Mouse (Mus musculus) neural tube, embryonic 15.5 days (tissue): Measurements from ENCODE around the gene Aldh5a1. TPM values are rescaled to one million over a fixed set of nuclear protein-coding genes. Genes with fewer than 3 reads are reported as not detected.

ENCODE experiments used
- ATAC-seq: fragments of 200-750 bp; cut with Nextera tagmentation; 2 replicates; pipeline ENCODE4 v1.8.0; 2017; ENCODE audit warnings: mild to moderate bottlenecking, moderate TSS enrichment, moderate library complexity; ENCODE audit not compliant: low FRiP score
- H3K27ac ChIP-seq: fragments of 300-500 bp; sonication (generic); replicated peaks from 2 replicates; pipeline ENCODE4 v1.5.1; 2015; ENCODE audit warnings: mild to moderate bottlenecking, inconsistent platforms
- H3K27me3 ChIP-seq: fragments of 300-500 bp; sonication (generic); replicated peaks from 2 replicates; pipeline ENCODE4 v1.6.1; 2015; ENCODE audit warnings: inconsistent platforms
- H3K36me3 ChIP-seq: fragments of 300-500 bp; sonication (generic); 2 replicates; pipeline ENCODE4 v1.6.1; 2015; ENCODE audit warnings: inconsistent platforms
- H3K4me1 ChIP-seq: fragments of 300-500 bp; sonication (generic); 2 replicates; pipeline ENCODE4 v1.6.1; 2015; ENCODE audit warnings: inconsistent platforms
- H3K4me2 ChIP-seq: fragments of 300-500 bp; sonication (generic); 2 replicates; pipeline ENCODE4 v1.6.1; 2015; ENCODE audit warnings: inconsistent platforms, mild to moderate bottlenecking, moderate library complexity
- H3K4me3 ChIP-seq: fragments of 300-500 bp; sonication (generic); replicated peaks from 2 replicates; pipeline ENCODE4 v1.5.1; 2015; ENCODE audit warnings: mild to moderate bottlenecking, inconsistent platforms
- H3K9ac ChIP-seq: fragments of 300-500 bp; sonication (generic); replicated peaks from 2 replicates; pipeline ENCODE4 v1.6.1; 2015; ENCODE audit warnings: mild to moderate bottlenecking, inconsistent platforms
- H3K9me3 ChIP-seq: fragments of 300-500 bp; sonication (generic); replicated peaks from 2 replicates; pipeline ENCODE4 v1.6.1; 2016; ENCODE audit warnings: inconsistent platforms
- WGBS: fragments of 180-500 bp; shearing (Covaris S2); methylation state at CpG from one replicate; pipeline ENCODE4 v1.1.7; 2015; ENCODE audit warnings: mixed read lengths; 5-methylcytosine and 5-hydroxymethylcytosine counted together
- polyA plus RNA-seq: library from polyadenylated mRNA; unstranded; fragments of >200 nt; fragmentation: Nextera tagmentation; extraction: Ambion mirVana; gene quantifications from 2 replicates; pipeline ENCODE4 v1.2.1, GENCODE M21; 2015

The Aldh5a1 gene
- polyA plus RNA-seq, 1 experiment from 2014 or later: 16.3 TPM

- Histone ChIP-seq H3K9me3 (no peaks in the 10 kb centered on the region), H3K4me3 (no peak overlapping the region)
Observed at GRCm38 (mm10) chr13:24933199-24933598, 4.3 kb downstream of the Aldh5a1 start.

GRCm38 (mm10) chr13:24930591-24930990 lies 6.9 kb downstream of the Aldh5a1 start:
- no peak overlapping the region for H3K4me2 ChIP-seq
- no peak for ATAC-seq
- H3K36me3 ChIP-seq: peaks cover 4% of the 10 kb centered on the region; the same call in 1 of the 2 replicates
- no peak overlapping the region for H3K9ac ChIP-seq
- peaks cover 7% of the 10 kb centered on the region; the same call in 1 of the 2 replicates for H3K4me1 ChIP-seq
- H3K4me3 ChIP-seq: no peak overlapping the region
- no peaks in the 10 kb centered on the region for H3K9me3 ChIP-seq
- no peaks in the 10 kb centered on the region for H3K27me3 ChIP-seq
- H3K27ac ChIP-seq: no peak overlapping the region

More at GRCm38 (mm10) chr13:24933199-24933598, 4.3 kb downstream of the Aldh5a1 start:
- no peak overlapping the region for H3K27ac ChIP-seq
- peaks cover 27% of the 10 kb centered on the region for H3K4me1 ChIP-seq
- H3K4me2 ChIP-seq: no peak overlapping the region
- no peaks in the 10 kb centered on the region for H3K27me3 ChIP-seq
- 93% methylated on average over 7 of the region's 7 CpGs for WGBS
- H3K9ac ChIP-seq: no peak overlapping the region
- no peak for ATAC-seq
- H3K36me3 ChIP-seq: no peaks in the 10 kb centered on the region

- H3K9me3 ChIP-seq: no peaks in the 10 kb centered on the region
- H3K4me2 ChIP-seq: no peak overlapping the region
- H3K27me3 ChIP-seq: no peaks in the 10 kb centered on the region
- H3K36me3 ChIP-seq: peaks cover 49% of the 10 kb centered on the region
- no peak for ATAC-seq
- no peaks in the 10 kb centered on the region for H3K4me1 ChIP-seq
- H3K9ac ChIP-seq: no peak overlapping the region
- H3K27ac ChIP-seq: no peak overlapping the region
- H3K4me3 ChIP-seq: no peak overlapping the region
- WGBS: 89% methylated on average over 5 of the region's 5 CpGs
Observed at GRCm38 (mm10) chr13:24923991-24924390, 13.5 kb downstream of the Aldh5a1 start.

DNA sequence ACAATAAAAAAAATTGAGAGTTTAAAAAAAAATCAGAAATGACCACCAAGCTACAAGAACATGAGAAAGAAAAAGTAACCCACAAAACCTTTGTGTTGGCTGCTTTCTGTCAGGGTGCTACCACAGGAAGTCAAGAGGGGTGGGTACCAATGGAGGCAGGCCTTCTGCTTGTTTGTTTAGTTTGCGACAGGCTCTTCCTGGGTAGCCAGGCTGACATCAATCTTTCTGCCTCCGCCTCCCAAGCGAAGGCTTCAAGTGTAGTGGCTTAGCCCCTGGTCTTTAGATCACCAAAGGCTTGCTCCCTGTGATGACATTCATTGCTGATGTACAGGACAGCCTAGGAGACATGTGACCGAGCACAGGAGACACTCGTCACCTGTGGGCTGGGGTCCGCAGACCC lies 16.2 kb downstream of the Aldh5a1 start:
- Histone ChIP-seq H3K27ac (no peak overlapping the region), H3K9ac (no peak overlapping the region), H3K4me1 (no peaks in the 10 kb centered on the region), H3K36me3 (peaks cover 69% of the 10 kb centered on the region), H3K4me2 (no peak overlapping the region), H3K27me3 (no peaks in the 10 kb centered on the region), H3K4me3 (no peak overlapping the region), H3K9me3 (no peaks in the 10 kb centered on the region)
- WGBS: 87% methylated on average over 6 of the region's 6 CpGs
- no peak for ATAC-seq

GRCm38 (mm10) chr13:24920333-24920977 lies 17.0 kb downstream of the Aldh5a1 start:
- no peak overlapping the region for H3K4me2 ChIP-seq
- H3K4me3 ChIP-seq: no peak overlapping the region
- WGBS: 30% methylated on average over 5 of the region's 5 CpGs
- H3K27ac ChIP-seq: no peak overlapping the region
- H3K4me1 ChIP-seq: no peaks in the 10 kb centered on the region
- no peak overlapping the region for H3K9ac ChIP-seq
- H3K27me3 ChIP-seq: no peaks in the 10 kb centered on the region
- peak; percentile 79; the same call in 1 of the 2 replicates for ATAC-seq
- peaks cover 72% of the 10 kb centered on the region for H3K36me3 ChIP-seq
- H3K9me3 ChIP-seq: no peaks in the 10 kb centered on the region

GRCm38 (mm10) chr13:24915831-24916230 lies 21.6 kb downstream of the Aldh5a1 start:
- no peak overlapping the region for H3K9ac ChIP-seq
- H3K4me2 ChIP-seq: no peak overlapping the region
- ATAC-seq: no peak
- H3K4me1 ChIP-seq: no peaks in the 10 kb centered on the region
- WGBS: 79% methylated on average over 13 of the region's 13 CpGs
- peaks cover 66% of the 10 kb centered on the region for H3K36me3 ChIP-seq
- no peak overlapping the region for H3K27ac ChIP-seq
- no peaks in the 10 kb centered on the region for H3K9me3 ChIP-seq
- no peak overlapping the region for H3K4me3 ChIP-seq
- H3K27me3 ChIP-seq: no peaks in the 10 kb centered on the region

DNA sequence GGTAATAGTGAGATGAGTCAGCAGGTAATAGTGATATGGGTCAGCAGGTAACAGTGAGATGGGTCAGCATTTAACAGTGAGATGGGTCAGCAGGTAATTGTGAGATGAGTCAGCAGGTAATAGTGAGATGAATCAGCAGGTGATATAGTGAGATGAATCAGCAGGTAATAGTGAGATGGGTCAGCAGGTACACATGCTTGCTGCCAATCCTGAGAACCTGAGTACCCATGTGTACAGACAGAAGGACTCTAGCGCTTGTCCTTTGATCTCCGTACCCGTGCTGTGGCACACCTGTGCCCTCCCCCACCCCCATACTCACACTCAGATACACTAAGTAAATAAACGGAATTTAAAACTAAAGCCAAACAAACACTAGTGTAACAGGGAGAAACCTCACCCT lies 22.5 kb downstream of the Aldh5a1 start:
- no peak for ATAC-seq
- Histone ChIP-seq H3K4me1 (no peaks in the 10 kb centered on the region), H3K4me2 (no peak overlapping the region), H3K27me3 (no peaks in the 10 kb centered on the region), H3K36me3 (peaks cover 75% of the 10 kb centered on the region), H3K4me3 (no peak overlapping the region), H3K27ac (no peak overlapping the region), H3K9me3 (no peaks in the 10 kb centered on the region), H3K9ac (no peak overlapping the region)
- 92% methylated on average over 4 of the region's 4 CpGs for WGBS

- ATAC-seq: no peak
- H3K36me3 ChIP-seq: peaks cover 70% of the 10 kb centered on the region
- no peak overlapping the region for H3K4me2 ChIP-seq
- H3K4me3 ChIP-seq: no peak overlapping the region
- no peak overlapping the region for H3K9ac ChIP-seq
- WGBS: 96% methylated on average over 7 of the region's 7 CpGs
- no peaks in the 10 kb centered on the region for H3K9me3 ChIP-seq
- H3K27ac ChIP-seq: no peak overlapping the region
- no peaks in the 10 kb centered on the region for H3K4me1 ChIP-seq
- no peaks in the 10 kb centered on the region for H3K27me3 ChIP-seq
Observed at GRCm38 (mm10) chr13:24913576-24913975, 23.9 kb downstream of the Aldh5a1 start.

DNA sequence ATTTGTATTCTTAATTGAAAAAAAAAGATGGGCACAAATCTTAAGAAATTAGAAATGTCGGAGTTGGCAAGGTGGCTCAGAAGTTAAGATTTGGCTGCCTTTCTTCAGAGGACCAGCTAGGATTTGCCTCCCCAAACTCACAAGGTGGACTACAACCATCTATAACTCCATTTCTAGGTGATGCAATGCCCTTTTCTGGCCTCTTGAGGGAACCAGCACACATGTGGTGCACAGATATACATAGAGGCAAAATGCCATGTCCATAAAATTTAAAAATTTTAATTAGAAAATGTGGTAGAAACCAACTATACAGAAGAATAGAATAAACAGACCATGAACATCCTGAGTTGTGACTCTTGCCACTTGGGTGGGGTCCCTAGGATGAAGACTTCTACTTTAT lies 28.3 kb downstream of the Aldh5a1 start:
- Histone ChIP-seq H3K36me3 (peaks cover 33% of the 10 kb centered on the region), H3K27ac (no peak overlapping the region), H3K4me1 (no peaks in the 10 kb centered on the region), H3K9ac (no peak overlapping the region), H3K9me3 (no peaks in the 10 kb centered on the region), H3K4me3 (no peak overlapping the region), H3K4me2 (no peak overlapping the region), H3K27me3 (no peaks in the 10 kb centered on the region)
- no peak for ATAC-seq
- 95% methylated on average over 1 of the region's 1 CpGs for WGBS

DNA sequence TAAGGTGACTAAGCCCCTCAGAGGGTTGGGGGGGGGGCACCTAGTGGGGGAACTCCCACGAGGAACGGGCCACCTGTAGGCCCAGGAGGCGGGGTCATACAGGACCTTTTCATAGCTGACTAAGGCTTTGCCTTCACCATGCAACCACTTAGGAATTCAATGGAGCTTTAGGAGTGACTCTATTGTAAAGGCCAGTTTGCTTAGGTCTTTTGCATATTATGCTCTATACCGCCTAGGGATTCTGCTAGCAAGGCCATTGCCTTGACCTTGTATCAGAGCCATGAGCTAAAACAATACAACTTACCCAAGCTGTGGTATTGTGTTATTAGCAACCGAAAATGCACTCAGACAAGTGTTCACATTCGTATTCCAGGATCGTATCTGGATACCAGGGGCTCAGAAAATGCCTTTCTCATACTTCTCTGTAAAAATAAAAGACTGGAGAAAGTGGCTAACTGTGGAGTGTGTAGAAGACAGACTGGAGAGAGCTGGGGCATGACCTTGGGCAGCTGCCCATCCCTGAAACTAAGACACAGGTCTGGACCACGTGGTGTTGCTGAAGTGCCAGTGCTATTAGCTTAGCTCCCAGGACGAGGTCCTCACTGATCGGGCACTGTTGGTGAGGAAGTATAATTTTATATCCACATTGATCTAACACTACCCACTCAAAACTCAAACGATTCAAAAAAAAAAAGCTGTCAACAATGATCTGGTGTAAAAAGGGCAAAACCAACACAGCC lies 30.5 kb downstream of the Aldh5a1 start:
- WGBS: 78% methylated on average over 11 of the region's 11 CpGs
- ATAC-seq: no peak

GRCm38 (mm10) chr13:24905422-24905821 lies 32.0 kb downstream of the Aldh5a1 start:
- 89% methylated on average over 12 of the region's 12 CpGs for WGBS
- no peaks in the 10 kb centered on the region for H3K9me3 ChIP-seq
- no peak overlapping the region for H3K4me2 ChIP-seq
- no peak overlapping the region for H3K27ac ChIP-seq
- H3K27me3 ChIP-seq: no peaks in the 10 kb centered on the region
- no peak overlapping the region for H3K9ac ChIP-seq
- no peak overlapping the region for H3K4me3 ChIP-seq
- H3K36me3 ChIP-seq: peaks cover 11% of the 10 kb centered on the region
- ATAC-seq: no peak
- H3K4me1 ChIP-seq: no peaks in the 10 kb centered on the region

More for the DNA sequence above, 30.5 kb downstream of the Aldh5a1 start:
- no peak overlapping the region for H3K27ac ChIP-seq
- no peaks in the 10 kb centered on the region for H3K4me1 ChIP-seq
- H3K9me3 ChIP-seq: no peaks in the 10 kb centered on the region
- H3K36me3 ChIP-seq: peaks cover 21% of the 10 kb centered on the region
- H3K4me3 ChIP-seq: no peak overlapping the region
- no peak overlapping the region for H3K9ac ChIP-seq
- no peaks in the 10 kb centered on the region for H3K27me3 ChIP-seq
- H3K4me2 ChIP-seq: no peak overlapping the region

DNA sequence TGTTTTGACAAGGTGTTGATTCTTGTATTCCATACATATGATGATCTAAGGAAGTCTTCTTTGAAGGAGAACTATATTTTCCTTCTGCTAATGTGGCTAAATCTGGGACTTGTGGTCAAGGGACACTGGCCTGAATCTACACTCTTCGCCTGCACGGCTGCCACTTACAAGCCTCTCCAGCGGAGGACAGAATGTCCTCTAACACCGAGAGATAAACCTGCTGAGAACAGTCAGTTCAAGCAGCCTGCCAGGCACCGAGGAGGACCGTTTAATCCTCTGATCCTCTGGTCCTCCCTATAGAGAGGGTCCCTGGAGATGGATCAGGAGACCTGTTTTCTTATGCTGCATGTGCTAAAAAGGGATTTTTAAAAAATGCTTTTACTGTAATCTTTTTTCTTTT lies 34.0 kb downstream of the Aldh5a1 start:
- Histone ChIP-seq H3K36me3 (peaks cover 11% of the 10 kb centered on the region), H3K4me3 (no peak overlapping the region), H3K9ac (no peak overlapping the region), H3K9me3 (no peaks in the 10 kb centered on the region), H3K4me2 (no peak overlapping the region), H3K4me1 (no peaks in the 10 kb centered on the region), H3K27me3 (no peaks in the 10 kb centered on the region), H3K27ac (no peak overlapping the region)
- 88% methylated on average over 6 of the region's 6 CpGs for WGBS
- no peak for ATAC-seq
